In genomic region chr1:169934005-169934725, GRCm38 (mm10) we compare ENCODE assay signal across 8 mouse cellular contexts. TPM values are rescaled to one million over a fixed set of nuclear protein-coding genes. Genes with fewer than 3 reads are reported as not detected.
DNase-seq lines count a peak whose midpoint lies in the region; ATAC-seq and TF ChIP-seq lines count a peak whose summit lies in the region.

No protein-coding gene starts in this region.

- ATAC-seq in forebrain, embryonic 11.5 days (replicated peaks; ENCODE audit: low FRiP score): peak; percentile 50
- peak; percentile 77 for ATAC-seq in hindbrain, embryonic 12.5 days (ENCODE audit: low FRiP score)
- ATAC-seq in midbrain, embryonic 13.5 days: peak; percentile 79

- H3K9ac ChIP-seq in forebrain, embryonic 11.5 days (ENCODE audit: low read length): no peak overlapping the region; the same call in 1 of the 2 replicates
- H3K9ac ChIP-seq in hindbrain, embryonic 12.5 days: no peak overlapping the region
- H3K9ac ChIP-seq in midbrain, embryonic 13.5 days (replicated peaks): peak overlapping the region; percentile 4; the same call in 1 of the 2 replicates

- H3K4me2 ChIP-seq in forebrain, embryonic 11.5 days (ENCODE audit: low read depth, low read length, severe bottlenecking): peak overlapping the region; percentile 5; the same call in 1 of the 2 replicates
- H3K4me2 ChIP-seq in hindbrain, embryonic 12.5 days (replicated peaks): peak overlapping the region; percentile 39
- H3K4me2 ChIP-seq in midbrain, embryonic 13.5 days (replicated peaks): peak overlapping the region; percentile 50

- no peak overlapping the region for H3K27ac ChIP-seq in forebrain, embryonic 11.5 days (ENCODE audit: low read depth, low read length)
- H3K27ac ChIP-seq in hindbrain, embryonic 12.5 days: peak overlapping the region; percentile 67
- H3K27ac ChIP-seq in left cerebral cortex, adult 2 months: peak overlapping the region; percentile 84
- H3K27ac ChIP-seq in midbrain, embryonic 13.5 days: peak overlapping the region; percentile 71

- peak; percentile 53 for DNase-seq in ovary, postnatal 14 days (ENCODE audit: low spot score)
- no peak for DNase-seq in ovary, postnatal 10 days (ENCODE audit: low spot score)
- peak; percentile 14 for DNase-seq in c-Kit-positive CD71-positive TER-119-negative erythroid progenitor cells, embryonic 14.5 days (ENCODE audit: low read depth)
- peak; percentile 68 for DNase-seq in forebrain, embryonic 11.5 days (ENCODE audit: low spot score)
- peak; percentile 44 to 50 for DNase-seq in left cerebral cortex, adult 2 months (ENCODE audit: extremely low spot score in 1 of 2, low spot score in 2 of 2)
- peak; percentile 67 for DNase-seq in testis, postnatal 10 days (ENCODE audit: low spot score)

- H3K27me3 ChIP-seq in forebrain, embryonic 11.5 days (ENCODE audit: control insufficient read depth, insufficient read depth, low read length): no peaks in the 10 kb centered on the region
- no peaks in the 10 kb centered on the region for H3K27me3 ChIP-seq in hindbrain, embryonic 12.5 days
- no peaks in the 10 kb centered on the region for H3K27me3 ChIP-seq in midbrain, embryonic 13.5 days

- no peaks in the 10 kb centered on the region; the same call in 1 of the 2 replicates for H3K4me1 ChIP-seq in forebrain, embryonic 11.5 days (replicated peaks; ENCODE audit: control insufficient read depth, insufficient read depth, low read length)
- peaks cover 9% of the 10 kb centered on the region; the same call in 1 of the 2 replicates for H3K4me1 ChIP-seq in hindbrain, embryonic 12.5 days
- peaks cover 12% of the 10 kb centered on the region for H3K4me1 ChIP-seq in midbrain, embryonic 13.5 days (replicated peaks)

- no peak overlapping the region for H3K4me3 ChIP-seq in forebrain, embryonic 11.5 days (ENCODE audit: low read depth, low read length)
- H3K4me3 ChIP-seq in hindbrain, embryonic 12.5 days: 0 out of 2 replicates have a peak overlapping the region, but pooled peaks have one; percentile 9
- peak overlapping the region; percentile 56 for H3K4me3 ChIP-seq in left cerebral cortex, adult 2 months
- H3K4me3 ChIP-seq in midbrain, embryonic 13.5 days (replicated peaks): peak overlapping the region; percentile 35

- intact Hi-C loops in left cerebral cortex, adult 2 months (cut with DNase I): loop anchor here (1.0 to 10.0 kb wide), 2 partner anchors 403 to 1989 kb away; partner anchors contain the start of gene Nuf2

- no peaks in the 10 kb centered on the region for H3K9me3 ChIP-seq in forebrain, embryonic 11.5 days (ENCODE audit: control insufficient read depth, low read length)
- no peaks in the 10 kb centered on the region for H3K9me3 ChIP-seq in hindbrain, embryonic 12.5 days (replicated peaks)
- H3K9me3 ChIP-seq in midbrain, embryonic 13.5 days: no peaks in the 10 kb centered on the region

- WGBS in forebrain, embryonic 11.5 days: 43% methylated on average over 16 of the region's 16 CpGs
- 44% methylated on average over 16 of the region's 16 CpGs for WGBS in hindbrain, embryonic 12.5 days
- WGBS in midbrain, embryonic 13.5 days: 23% methylated on average over 16 of the region's 16 CpGs

- H3K36me3 ChIP-seq in forebrain, embryonic 11.5 days (ENCODE audit: control insufficient read depth, insufficient read depth, low read length): no peaks in the 10 kb centered on the region
- no peaks in the 10 kb centered on the region for H3K36me3 ChIP-seq in hindbrain, embryonic 12.5 days
- H3K36me3 ChIP-seq in midbrain, embryonic 13.5 days: no peaks in the 10 kb centered on the region

- peak; percentile 72 for TF ChIP-seq CTCF in left cerebral cortex, adult 2 months (IDR thresholded peaks at IDR 0.05)

RNA-seq across cellular contexts. Expression of gene Ccdc190, which starts 5.7 kb away (rescaled TPM):
- polyA plus RNA-seq in forebrain, embryonic 11.5 days (2014; fragmentation: Nextera tagmentation; extraction: Ambion mirVana): 0.55 and 0.63 TPM in 2 replicates
- 0.65 and 0.89 TPM in 2 replicates for polyA plus RNA-seq in hindbrain, embryonic 12.5 days (2016; fragmentation: Nextera tagmentation; extraction: Ambion mirVana)
- total RNA-seq in left cerebral cortex, adult 2 months (2021): 10 to 100 TPM; 15.3 to 21.5 TPM
- 1.3 and 1.8 TPM in 2 replicates for polyA plus RNA-seq in midbrain, embryonic 13.5 days (2015; fragmentation: Nextera tagmentation; extraction: Ambion mirVana)

RNA-seq across cellular contexts. Expression of gene Hsd17b7, which starts 34.9 kb away (rescaled TPM):
- 20.8 and 20.9 TPM in 2 replicates for polyA plus RNA-seq in forebrain, embryonic 11.5 days (2014; fragmentation: Nextera tagmentation; extraction: Ambion mirVana)
- 21.9 and 29.4 TPM in 2 replicates for polyA plus RNA-seq in hindbrain, embryonic 12.5 days (2016; fragmentation: Nextera tagmentation; extraction: Ambion mirVana)
- total RNA-seq in left cerebral cortex, adult 2 months (2021): 10 to 100 TPM; 16.7 to 18.0 TPM
- polyA plus RNA-seq in midbrain, embryonic 13.5 days (2015; fragmentation: Nextera tagmentation; extraction: Ambion mirVana): 18.2 and 20.3 TPM in 2 replicates
